Mouse (Mus musculus) embryonic facial prominence, embryonic 13.5 days (tissue): ENCODE measurements around the gene Gm8332. TPM values are rescaled to one million over a fixed set of nuclear protein-coding genes. Genes with fewer than 3 reads are reported as not detected.

Experiments used
- ATAC-seq: fragments of 200-750 bp; cut with Nextera tagmentation; 2 replicates; pipeline ENCODE4 v1.8.0; 2017; ENCODE audit warnings: low read depth; ENCODE audit not compliant: insufficient number of reproducible peaks, insufficient read depth, low FRiP score, low TSS enrichment
- H3K27ac ChIP-seq: fragments of 300-500 bp; sonication (generic); 2 replicates; pipeline ENCODE4 v1.5.1; 2015; ENCODE audit warnings: moderate library complexity, mild to moderate bottlenecking, inconsistent platforms
- H3K27me3 ChIP-seq: fragments of 300-500 bp; sonication (generic); 2 replicates; pipeline ENCODE4 v1.6.1; 2015; ENCODE audit warnings: mild to moderate bottlenecking, inconsistent platforms
- H3K36me3 ChIP-seq: fragments of 300-500 bp; sonication (generic); 2 replicates; pipeline ENCODE4 v1.6.1; 2015; ENCODE audit warnings: mild to moderate bottlenecking, inconsistent platforms
- H3K4me1 ChIP-seq: fragments of 300-500 bp; sonication (generic); 2 replicates; pipeline ENCODE4 v1.6.1; 2015; ENCODE audit warnings: inconsistent platforms
- H3K4me2 ChIP-seq: fragments of 300-500 bp; sonication (generic); 2 replicates; pipeline ENCODE4 v1.6.1; 2015; ENCODE audit warnings: moderate library complexity, mild to moderate bottlenecking, inconsistent platforms
- H3K4me3 ChIP-seq: fragments of 300-500 bp; sonication (generic); 2 replicates; pipeline ENCODE4 v1.5.1; 2015; ENCODE audit warnings: mild to moderate bottlenecking, inconsistent platforms
- H3K9ac ChIP-seq: fragments of 300-500 bp; sonication (generic); 2 replicates; pipeline ENCODE4 v1.6.1; 2015; ENCODE audit warnings: mild to moderate bottlenecking, inconsistent platforms
- H3K9me3 ChIP-seq: fragments of 300-500 bp; sonication (generic); 2 replicates; pipeline ENCODE4 v1.6.1; 2016; ENCODE audit warnings: inconsistent platforms
- WGBS: fragments of 180-500 bp; shearing (Covaris S2); methylation state at CpG from one replicate; pipeline ENCODE4 v1.1.7; 2015; ENCODE audit warnings: mixed read lengths; 5-methylcytosine and 5-hydroxymethylcytosine counted together
- polyA plus RNA-seq: library from polyadenylated mRNA; unstranded; fragments of >200 nt; fragmentation: Nextera tagmentation; extraction: Ambion mirVana; gene quantifications from 2 replicates; pipeline ENCODE4 v1.2.1, GENCODE M21; 2015

Gene Gm8332
- polyA plus RNA-seq, 1 experiment from 2014 or later: not detected

DNA sequence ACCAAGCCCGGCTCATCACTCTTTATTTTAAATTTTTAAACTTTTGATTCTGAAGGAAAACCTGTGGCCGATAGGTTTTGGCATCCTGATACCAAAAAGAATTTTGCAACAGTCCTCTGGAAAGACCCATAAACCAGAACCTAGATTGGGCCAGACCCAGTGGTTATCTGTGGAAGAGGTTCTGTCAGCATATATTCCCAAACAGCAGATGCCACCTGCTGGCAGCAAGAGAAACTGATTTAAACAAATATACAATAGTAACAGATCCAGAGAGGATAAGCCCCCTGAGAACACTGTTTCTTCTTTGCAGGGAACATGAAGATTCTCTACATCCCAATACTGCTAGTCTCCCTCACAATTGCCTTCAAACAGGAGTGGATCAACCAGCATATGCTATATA is 47.0 kb downstream of the Gm8332 start:
- Histone ChIP-seq H3K27me3 (no peaks in the 10 kb centered on the region), H3K9me3 (no peaks in the 10 kb centered on the region), H3K27ac (no peak overlapping the region), H3K4me2 (no peak overlapping the region), H3K36me3 (no peaks in the 10 kb centered on the region), H3K9ac (no peak overlapping the region), H3K4me1 (no peaks in the 10 kb centered on the region), H3K4me3 (no peak overlapping the region)
- no peak for ATAC-seq
- WGBS: 92% methylated on average over 2 of the region's 2 CpGs

Other genes starting within 250 kb of the Gm8332 start
- gene Gm2075, start 238.3 kb downstream of the Gm8332 start, polyA plus RNA-seq: not detected in 2 replicates
- not detected in 2 replicates for gene Gm6803, start 231.3 kb downstream of the Gm8332 start, polyA plus RNA-seq
- gene Gm2056, start 223.1 kb downstream of the Gm8332 start, polyA plus RNA-seq: not detected in 2 replicates
- not detected in 2 replicates for gene Gm16368, start 166.4 kb downstream of the Gm8332 start, polyA plus RNA-seq
- not detected in 2 replicates for gene Gm10436, start 68.0 kb downstream of the Gm8332 start, polyA plus RNA-seq
- gene Gm5662, start 24.4 kb upstream of the Gm8332 start, polyA plus RNA-seq: not detected in 2 replicates
- not detected in 2 replicates for gene Gm5039, start 73.9 kb upstream of the Gm8332 start, polyA plus RNA-seq
- 23.2 and 23.3 TPM in 2 replicates for gene Adck1, start 110.5 kb upstream of the Gm8332 start, polyA plus RNA-seq